Mouse (Mus musculus) testis, adult 2 months (tissue): ENCODE results near the gene Runx2.

Experiments
- CTCF ChIP-seq: fragments of 200-500 bp; IDR thresholded peaks from 2 replicates; pipeline ENCODE4 v1.5.1; 2012; ENCODE audit warnings: low read depth, mild to moderate bottlenecking, inconsistent platforms, low read length, moderate library complexity; ENCODE audit not compliant: control insufficient read depth, insufficient read depth, insufficient replicate concordance
- POLR2A ChIP-seq: fragments of 200-500 bp; IDR thresholded peaks from 2 replicates; pipeline ENCODE4 v1.6.1; 2012; ENCODE audit warnings: low read depth, mild to moderate bottlenecking, inconsistent platforms, low read length, moderate library complexity; ENCODE audit not compliant: control insufficient read depth

GRCm38 (mm10) chr17:44778141-44778540 lies 36.5 kb downstream of the Runx2 start:
- TF ChIP-seq CTCF (no peak), POLR2A (no peak)
